Mouse (Mus musculus) right cerebral cortex, postnatal 36 days (tissue): ENCODE results near the gene Sp6.

Experiments used
- DNase-seq, 2 experiments: peaks; one replicate each; pipeline ENCODE4 v3.0.0; 2022; ENCODE audit warnings: low spot score in 2 of 2, mixed read lengths in 1 of 2

Sp6 gene

DNA sequence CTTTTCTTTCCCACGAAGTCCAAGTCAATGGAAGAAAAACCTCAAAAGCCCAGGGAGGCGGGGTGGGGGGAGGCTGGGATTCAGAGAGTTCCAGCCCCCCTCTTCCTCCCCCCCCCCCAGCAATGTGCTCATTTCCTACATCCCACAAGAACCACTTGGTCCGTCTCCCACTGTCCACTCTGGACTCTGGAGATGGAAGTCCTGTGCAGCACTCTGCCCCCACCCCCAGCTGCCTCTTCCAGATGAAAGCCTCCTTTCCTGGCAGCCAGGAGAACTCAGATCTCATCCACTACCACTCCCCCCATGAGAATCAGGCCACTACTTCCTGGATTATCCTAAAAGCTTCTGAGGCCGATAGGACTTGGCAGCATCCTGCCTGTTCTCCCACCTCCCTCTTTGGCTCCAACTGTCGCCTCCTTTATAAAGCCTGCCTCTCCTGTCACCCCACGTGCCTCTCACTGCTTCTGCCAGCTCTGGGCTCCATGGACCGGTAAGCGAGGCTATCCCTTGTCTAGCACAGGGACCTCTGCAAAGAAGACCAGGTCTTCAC is at the start of gene Sp6:
Sp6 (plus strand) TSS at position 274 of the 550 bp plus-strand sequence.
- DNase-seq = no peak

DNA sequence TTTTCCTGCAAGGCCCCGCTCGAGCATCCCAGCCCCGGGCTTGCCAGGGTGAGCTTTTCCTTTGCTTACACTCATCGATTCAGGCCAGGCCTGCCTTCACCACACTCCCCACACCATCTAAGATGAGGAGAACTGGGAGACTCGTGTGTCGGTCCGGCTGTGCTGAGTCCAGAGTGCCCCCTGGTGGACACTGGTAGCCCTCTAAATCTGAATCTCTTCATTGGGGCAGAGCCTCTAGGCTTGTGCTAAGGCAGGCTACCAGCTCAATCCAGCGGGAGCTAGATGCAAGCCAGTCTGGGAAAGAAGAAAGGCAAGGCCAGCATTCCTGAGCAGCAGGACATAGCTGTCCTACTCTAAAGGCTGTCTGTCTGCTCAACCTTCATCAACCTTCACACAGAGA is 49.6 kb upstream of the Sp6 start:
- peak; percentile 78 to 81 for DNase-seq

DNA sequence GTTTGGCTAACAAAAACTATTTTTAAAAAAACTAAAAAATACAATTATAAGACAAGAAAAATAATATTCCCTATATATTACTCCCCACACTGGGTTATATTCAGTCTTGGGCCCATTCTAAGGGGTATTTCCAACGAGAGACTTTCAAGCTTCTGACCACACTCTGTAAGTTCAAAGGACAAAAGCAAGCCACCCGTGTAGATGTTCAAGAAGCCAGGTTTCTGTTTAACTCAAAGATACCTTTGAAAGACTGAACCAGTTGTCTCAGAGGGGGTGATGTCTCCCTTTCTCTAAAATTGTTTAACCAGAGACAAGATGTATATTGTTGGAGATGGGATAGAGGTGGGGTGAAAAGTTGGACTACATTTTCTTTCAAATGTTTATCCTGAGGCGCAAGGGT is 47.0 kb upstream of the Sp6 start:
- no peak for DNase-seq

DNA sequence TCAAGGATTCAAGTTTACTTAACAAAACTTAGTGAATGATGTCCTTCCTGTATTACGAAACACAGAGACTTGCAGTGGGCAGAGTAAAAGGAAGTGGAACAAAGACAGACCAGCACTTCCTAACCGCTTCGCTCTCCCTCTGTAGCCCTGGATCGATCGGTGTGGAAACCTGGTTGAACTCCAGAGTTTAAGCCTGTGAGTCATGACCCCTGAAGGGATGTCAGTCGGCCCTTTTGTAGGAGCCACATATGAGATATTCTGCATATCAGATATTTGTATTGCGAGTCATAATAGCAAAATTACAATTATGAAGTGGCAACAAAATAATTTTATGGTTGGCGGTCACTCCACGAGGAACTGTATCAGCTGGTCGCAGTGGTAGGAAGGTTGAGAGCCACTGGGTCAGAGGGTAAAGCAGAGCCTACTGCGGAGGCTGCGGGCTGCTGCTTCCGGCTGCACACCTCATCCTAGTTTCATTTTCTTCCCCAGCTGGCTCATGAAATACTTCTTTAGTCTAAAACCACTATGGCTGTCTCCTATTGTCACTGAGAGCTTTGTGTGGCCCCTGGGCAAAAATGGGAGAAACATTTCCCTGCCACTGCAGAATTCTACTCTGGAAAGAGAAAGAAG is 46.2 kb upstream of the Sp6 start:
- DNase-seq = no peak

DNA sequence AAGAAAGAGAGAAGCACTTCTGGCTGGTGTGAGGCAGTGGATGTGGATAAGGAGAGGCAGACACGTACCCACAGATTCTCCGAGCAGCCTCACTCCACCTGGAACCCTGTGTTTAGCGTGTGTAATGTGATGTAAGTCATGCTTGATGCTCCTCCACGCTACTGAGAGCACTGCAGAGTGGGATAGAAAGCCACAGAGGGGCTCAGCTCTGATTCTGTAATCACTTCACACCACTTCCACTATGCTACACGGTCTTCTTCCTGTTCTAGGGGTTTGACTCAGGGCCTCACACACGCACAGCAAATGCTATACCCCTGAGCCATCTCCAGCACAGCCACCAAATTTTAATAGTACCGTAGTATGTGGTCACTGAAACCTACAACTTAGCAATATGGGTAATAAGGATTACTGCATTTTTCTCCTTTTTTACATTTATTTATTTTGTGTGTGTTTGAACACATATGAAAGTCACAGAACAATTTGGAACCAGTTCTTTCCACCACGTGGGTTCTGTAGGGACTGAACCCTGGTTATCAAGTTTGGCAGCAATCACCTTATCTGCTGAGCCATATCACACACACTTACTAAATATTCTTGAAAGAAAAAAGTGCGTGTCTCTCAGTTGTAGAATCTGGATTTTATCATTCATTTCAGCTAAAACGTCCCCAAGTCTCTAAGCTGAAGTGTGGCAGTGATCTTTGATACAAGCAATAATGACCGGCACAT is 45.5 kb upstream of the Sp6 start:
- DNase-seq = no peak

DNA sequence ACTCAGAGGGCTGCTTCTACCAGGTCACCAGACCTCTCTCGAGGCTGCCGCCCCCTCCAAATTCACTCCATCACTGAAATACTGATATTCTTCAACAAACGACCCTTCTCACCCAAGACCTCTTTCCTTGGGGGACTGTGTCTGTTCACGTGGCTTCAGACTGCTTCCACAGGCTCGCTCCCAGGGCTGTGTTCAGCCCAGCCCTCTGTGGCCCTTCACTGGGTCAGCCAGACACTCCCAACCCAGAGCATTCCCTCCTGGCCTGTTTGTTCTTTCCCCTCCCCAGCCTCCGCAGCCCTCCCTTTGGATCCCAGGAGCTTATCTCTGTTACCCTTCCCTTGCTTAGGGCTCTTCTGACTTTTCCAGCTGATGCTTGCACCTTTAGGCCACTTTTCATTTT is 44.7 kb upstream of the Sp6 start:
- DNase-seq = no peak

DNA sequence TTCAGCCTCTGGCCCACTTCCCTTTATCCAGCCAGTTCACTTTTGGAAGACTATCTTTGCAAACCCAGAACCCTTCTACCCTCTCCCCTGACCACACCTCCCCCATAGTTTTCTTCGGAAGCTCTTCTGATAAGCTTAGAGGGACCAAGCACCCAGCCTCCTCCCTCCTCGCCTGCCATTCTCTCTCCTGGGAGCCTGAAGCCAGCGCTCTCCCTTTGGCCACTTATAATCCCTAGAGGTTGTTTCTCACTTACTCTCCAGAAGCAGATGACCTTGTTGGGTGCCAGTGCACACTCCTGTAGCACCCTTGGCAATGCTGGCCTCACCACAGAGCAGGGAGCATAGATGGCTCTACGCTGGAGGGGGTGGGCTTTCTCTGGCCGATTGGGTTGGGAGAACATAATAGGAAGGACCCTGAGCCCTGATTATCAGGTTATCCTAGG is 43.9 kb upstream of the Sp6 start:
- DNase-seq = no peak

DNA sequence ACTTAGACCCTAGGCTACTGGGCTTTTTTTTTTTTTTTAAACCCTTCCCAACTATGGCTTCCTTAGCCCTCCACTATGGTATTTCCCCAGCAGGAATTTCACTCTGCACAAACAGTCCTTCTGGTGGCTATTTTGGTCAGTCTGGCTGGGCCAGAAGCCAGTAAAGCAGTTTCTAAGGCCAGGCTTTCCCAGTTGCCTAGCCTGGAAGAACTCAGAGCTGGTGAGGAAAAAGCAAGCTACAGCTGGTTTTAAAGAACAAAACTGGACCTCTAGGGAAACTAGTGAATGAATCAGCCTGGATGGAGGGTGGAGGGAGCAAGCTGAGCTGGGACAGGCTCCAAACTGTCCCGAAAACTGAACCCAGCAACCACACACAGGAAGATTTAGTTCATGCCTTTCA is 43.4 kb upstream of the Sp6 start:
- DNase-seq = peak in 1 of 2 experiments; percentile 45

DNA sequence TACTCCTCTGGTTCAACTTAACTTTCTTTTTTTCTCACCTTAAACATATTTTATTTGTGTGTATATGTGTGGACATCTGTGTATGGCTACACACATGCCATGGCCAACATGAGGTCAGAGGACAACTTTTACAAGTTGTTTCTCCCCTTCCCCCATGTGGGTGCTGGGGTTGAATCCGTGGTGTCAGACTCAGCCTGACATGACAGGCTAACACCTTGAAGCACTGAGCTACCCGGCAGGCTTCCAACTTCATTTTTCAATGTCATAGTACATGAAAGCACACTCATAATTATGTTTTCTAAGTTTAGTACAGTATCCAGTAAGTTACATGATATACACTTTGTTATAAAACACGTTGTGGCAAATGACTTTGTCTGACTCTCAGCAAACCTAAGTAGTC is 42.9 kb upstream of the Sp6 start:
- DNase-seq = no peak

DNA sequence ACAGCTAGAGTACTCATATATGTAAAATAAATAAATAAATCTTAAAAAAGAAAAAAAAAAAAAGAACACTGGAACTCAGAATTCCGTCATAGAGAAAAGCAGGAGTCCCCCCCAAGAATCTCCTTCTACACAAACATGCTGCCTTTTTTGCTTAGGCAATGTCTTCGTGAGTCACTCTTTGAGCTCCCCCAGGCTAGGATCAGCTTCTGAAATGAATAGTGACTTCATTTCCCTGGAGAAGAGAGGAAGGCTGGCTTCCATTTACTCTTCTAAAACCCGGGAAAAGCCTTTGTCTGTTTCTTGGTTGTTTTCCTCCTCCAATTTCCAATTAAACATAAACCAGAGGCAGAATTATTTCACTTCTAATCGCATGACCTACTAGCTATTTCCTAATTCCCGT is 40.3 kb upstream of the Sp6 start:
- no peak for DNase-seq

DNA sequence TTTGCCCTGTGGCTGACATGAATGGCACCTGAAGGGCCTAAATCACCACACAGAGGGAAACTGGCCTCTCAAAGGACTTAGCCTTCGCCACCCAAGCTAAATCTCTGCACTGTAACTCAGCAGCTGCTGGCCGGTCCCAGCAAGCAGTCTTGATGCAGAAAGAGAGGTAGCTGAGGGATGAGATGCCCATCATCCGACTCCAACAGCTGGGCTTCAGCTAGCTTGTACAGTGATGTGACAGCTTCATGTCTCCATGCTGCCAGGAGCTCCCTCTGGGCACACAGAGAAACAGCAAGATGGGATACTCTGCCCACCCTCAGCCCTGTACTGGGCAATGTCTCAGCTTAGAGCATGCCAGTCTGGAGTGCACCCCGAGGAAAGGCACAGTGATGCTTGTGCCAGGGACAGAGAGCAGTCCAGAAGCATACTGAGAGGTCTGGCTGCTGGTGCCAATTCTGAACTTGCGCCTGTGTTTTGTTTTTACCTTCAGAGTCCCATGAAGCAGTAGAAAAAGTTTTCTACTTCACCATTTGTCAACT is 39.7 kb upstream of the Sp6 start:
- DNase-seq = no peak

DNA sequence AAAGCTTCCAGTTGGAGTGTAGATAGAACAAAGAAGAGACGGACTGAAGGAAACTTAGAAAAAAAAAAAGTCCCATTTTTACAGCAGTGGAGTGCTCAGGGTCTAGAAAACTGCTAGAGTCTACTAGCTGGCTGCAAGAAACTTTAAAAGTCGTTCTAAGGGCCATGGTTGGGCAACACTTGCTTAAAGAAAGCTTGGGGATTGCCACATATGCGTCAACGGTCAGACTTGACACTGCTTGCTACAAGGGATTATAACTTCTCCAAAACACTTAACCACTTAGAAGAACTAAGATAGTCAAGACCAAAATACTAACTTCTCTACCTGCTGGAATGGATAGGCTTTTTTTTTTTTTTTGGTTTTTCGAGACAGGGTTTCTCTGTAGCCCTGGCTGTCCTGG is 38.4 kb upstream of the Sp6 start:
- DNase-seq = no peak

DNA sequence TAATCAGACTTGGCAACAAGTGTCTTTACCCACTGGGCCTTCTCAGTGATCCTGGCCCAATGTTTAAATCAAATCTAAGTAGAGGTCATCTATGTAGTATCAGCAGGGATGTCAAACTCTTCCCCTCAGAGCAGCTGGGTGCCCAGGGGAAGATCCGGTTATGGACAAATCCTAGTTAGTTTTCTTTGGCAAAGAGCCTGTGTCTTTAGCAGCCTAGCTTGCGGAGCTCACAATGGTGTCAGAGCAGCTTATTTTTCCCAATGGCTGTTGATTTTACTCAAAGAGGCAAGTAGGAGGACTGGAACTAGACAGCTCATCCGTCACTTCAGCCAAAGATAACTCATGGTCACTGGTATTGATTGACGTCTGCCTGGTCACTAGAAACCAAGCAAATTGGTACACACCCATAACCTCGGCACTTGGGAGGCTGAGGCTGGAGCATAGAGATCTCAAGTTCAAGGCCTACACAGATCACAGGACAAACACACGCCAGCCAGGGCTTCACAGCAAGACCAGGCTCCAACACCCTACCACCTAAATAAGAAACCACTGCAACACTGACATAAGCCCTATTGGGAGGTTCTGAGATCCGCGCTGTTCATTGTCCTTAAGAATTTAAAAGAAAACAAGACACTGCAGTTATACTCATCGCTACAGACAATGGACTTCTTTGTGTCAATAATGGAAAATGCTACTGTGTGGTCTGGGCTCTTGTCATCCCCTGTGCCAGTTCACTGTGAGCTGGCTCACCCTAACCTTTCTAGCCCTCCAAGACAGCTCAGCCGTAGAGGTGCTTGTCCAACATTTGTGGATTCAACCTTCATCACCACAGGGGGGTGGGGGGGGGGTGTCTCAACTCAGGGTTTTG is 37.4 kb upstream of the Sp6 start:
- DNase-seq = no peak

DNA sequence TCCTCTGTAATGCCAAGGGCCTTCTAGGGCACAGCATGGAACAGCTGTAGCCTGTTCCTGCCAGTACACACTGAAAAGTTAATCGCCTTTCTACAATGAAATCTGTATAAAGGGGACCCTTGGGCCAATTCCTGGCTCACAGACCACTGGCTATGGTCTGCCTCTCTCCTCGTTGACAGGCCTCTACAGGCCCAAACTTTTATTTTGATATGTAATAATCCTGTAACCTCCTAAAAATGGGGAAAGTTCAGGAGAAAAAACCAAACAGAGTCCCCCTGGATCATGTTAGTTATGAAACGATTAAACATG is 36.9 kb upstream of the Sp6 start:
- no peak for DNase-seq

DNA sequence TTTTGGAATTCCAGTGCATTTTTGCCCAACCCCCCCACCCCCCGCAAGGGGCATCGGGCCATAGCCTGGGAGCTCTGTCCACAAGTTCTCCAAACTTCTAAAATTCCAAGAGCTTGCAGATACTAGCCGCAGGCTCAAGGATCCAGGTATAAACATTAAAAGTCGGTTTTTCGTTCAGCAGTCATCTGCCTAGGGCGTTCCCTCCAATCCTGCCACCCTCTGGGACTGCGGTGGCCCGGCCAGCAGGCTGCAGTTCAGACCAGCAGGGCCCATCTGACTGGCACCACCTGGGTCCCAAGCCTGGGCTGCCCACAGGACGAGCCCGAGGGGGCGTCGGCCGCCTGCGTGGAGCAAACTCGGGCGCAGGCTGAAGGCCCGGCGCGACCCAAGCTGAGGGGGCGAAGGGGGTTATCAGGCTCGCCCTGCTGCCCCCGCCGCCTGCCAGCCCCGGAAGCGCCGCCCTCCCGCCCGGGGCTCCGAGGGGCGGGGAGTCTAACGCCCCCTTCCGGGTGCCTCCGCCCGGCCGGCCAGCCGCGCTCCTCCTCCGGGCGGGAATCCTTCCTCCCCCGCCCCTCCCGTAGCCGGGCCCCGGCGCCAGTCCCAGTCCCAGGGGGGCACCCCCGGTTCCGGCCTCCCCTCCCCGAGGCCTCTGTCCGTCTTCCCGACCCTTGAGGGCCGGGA is 36.1 kb upstream of the Sp6 start:
- DNase-seq = no peak

DNA sequence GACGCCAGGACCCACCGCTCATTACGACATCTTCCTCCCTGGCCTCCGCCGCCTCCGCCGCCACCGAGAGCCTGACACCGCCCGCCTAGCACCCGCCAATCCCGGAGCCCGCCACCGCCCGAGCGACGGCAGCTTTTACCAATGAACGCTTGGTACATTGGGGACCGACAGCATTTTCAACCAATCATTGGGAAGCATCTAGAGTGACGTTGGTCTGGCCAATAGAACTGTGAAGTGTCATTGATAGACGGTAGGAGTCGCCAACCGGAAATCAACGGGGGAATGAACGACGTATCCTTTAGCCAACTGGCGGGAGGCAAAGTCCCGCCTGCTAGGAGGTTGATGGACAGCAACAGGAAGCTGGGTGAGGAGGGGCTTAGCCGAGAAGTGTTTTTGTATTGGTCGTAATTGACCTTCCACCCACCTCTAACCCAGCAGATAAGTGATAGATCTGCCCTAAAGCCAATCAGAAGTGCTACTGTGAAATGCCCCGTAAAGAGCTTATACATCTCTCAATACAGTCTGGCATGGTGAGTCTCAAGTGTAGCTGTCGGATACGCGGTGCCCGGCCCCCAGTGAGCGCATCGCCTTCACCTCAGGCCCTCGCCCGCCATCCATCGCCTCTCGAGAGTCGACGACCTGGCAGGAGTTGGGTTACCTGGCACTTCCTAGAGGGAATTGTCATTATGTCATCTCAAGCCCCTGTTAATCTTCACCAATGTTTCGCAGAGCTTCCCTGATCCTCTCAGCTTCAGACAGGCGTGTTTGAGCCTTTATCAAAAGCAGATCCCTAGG is 35.4 kb upstream of the Sp6 start:
- peak; percentile 99 to 100 for DNase-seq

DNA sequence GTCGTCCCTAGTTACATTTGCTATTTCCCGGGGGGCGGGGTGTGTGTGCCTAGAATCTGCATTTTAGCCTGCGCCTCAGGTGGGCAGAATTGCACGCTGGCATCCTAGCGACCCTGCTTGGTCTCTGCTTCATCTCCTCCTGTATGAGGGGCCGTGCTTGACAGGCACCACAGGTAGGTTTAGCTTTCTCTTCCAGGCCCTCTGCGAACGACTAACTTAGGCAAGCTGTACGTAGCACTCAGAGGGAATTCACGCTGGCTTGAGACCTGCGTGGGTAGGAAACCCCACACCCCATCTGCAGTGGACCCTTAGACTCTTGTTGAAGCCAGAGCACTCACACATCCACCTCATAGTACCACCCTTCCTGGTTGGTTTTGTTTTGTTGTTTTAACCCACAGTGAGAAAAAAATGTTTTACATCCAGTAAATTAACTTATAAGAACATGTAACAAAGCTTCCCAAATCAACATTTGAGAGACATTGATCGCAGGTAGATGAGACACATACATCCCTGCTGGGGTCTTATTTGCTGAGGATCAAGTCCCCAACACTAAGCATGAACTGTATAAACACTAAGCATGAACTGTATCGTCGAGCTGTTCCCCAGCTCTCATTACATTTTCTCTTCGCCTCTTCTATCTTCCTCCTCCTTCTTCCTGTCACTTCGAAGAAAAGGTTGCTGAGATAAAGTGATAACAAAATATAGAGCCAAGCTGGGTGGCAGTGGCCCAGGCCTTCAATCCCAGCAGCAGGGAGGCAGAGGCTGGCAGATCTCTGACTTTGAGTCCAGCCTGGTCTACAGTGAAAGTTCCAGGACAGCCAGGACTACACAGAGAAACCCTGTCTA is 34.6 kb upstream of the Sp6 start:
- no peak for DNase-seq

DNA sequence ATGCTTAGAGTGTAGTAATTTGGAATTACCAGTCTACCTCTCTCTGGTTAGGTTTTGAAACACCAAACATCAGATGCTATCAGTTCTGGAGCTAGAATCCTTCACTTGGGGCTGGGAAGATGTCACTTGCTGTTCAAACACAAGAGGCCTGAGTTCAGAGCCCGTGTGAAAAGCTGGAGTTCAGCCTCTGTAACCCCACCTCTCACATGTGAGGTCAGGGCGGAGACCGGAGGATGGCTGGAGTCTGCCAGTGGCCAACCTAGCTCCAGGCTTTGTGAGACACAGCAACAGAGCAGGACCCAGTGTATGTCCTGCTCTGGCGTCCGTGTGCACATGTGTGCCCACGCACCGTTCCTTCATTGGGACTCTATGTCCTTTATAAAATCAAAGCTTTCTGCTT is 33.9 kb upstream of the Sp6 start:
- DNase-seq = no peak

DNA sequence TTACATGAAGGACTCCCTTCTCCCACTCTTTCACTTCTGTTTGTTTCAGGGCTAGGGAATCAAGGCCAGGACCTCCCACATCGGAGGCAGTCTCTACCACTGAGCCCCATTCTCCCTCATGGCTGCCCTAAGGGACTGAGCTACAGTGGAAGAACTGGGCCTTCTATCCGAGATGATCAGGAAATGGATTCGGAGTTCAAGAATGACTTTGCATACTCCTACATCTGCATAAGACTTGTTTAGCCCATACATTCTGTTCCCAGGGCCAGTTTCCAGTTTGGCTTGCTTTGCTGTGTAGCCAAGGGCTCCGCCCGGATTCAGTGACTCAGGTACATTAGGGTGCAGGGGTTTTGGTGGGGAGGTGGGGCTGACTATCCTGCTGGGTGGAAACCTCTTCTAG is 33.2 kb upstream of the Sp6 start:
- DNase-seq = no peak

DNA sequence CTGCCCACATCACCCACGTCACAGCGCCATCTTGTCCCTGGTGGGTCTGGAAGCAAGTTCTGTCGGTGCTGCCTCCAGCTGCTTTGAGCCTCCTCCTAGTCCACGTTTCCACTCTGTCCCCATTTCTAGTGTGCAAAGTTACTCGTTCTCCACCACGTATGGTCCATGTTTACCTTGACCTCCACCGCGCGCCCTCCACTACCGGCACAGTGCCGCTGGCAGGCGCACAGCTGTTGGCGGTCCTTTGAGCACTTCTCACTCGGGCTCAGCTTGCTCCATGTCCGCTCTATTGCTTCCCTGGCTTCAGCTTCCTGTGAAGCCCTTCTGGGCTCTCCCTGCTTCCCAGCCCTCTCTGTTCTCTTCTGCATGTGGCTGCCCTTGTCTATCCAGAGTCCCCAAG is 31.7 kb upstream of the Sp6 start:
- no peak for DNase-seq
